Mouse (Mus musculus) thymus, postnatal 0 days (tissue): Measurements from ENCODE around the gene Nexmif. TPM values are rescaled to one million over a fixed set of nuclear protein-coding genes. Genes with fewer than 3 reads are reported as not detected.
"Not testable (repeated sequence)": the region's sequence is repeated elsewhere in the genome, so short reads cannot be mapped to it uniquely, and the experiment has no call there.

ENCODE experiments used
- DNase-seq: peaks from one replicate; pipeline ENCODE4 v3.0.0-alpha.2; 2015; ENCODE audit warnings: low spot score
- microRNA counts: library from miRNA; unstranded; fragments of <30 nt; microRNA quantifications from one replicate; lab custom pipeline; 2015
- microRNA-seq: library from miRNA; unstranded; fragments of <30 nt; microRNA quantifications from one replicate; pipeline ENCODE4, GENCODE M21; 2016; ENCODE audit warnings: borderline number of aligned reads
- polyA plus RNA-seq: library from polyadenylated mRNA; unstranded; fragments of >200 nt; fragmentation: Nextera tagmentation; extraction: Ambion mirVana; gene quantifications from 2 replicates; pipeline ENCODE4 v1.2.1, GENCODE M21; 2015

Nexmif gene
- 0.09 and 0.10 TPM in 2 replicates for polyA plus RNA-seq

DNA sequence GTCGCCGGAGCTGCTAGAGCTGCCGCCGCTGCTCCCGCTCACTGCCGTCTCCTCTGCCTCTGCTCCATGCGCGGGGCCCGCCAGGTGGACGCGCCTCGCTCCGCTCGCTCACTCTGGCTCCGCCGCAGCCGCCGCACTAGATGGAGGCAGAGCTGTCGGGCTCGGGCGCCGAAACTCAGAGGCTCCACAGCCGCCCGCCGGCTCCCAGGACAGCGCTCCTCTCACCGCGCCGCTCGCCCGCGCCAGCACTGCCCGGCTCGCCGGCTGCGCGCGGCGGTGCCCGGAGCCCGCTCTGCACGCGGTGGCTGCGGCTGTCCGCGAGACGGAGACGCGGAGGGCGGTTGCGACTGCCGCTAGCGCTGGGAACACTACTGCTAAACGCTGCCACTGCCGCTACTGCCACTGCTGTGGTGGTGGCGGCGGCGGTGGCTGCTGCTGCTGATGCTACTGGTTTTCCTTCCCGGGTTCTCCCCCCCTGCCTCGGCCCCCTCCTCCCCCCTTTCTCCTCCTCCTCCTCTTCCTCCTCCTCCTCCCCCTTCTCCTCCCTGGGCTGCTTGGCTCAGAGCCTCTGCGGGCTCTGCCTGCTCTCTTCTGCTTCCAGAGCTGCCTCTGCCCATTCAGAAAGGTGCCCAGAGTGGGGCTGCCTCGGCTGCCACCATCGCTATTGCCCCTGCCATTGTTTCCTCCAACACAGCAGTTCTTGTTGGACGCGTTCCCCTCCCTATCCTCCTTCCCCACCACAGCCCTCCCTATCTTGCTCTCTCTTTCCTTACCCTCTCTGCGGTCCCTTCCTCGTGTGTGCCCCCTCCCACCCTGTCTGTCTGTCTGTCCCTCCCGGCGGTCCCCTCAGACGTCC, at the start of gene Nexmif:
Nexmif (minus strand) TSS at position 450 of the 856 bp plus-strand sequence.
- DNase-seq, result peak; percentile 16

DNA sequence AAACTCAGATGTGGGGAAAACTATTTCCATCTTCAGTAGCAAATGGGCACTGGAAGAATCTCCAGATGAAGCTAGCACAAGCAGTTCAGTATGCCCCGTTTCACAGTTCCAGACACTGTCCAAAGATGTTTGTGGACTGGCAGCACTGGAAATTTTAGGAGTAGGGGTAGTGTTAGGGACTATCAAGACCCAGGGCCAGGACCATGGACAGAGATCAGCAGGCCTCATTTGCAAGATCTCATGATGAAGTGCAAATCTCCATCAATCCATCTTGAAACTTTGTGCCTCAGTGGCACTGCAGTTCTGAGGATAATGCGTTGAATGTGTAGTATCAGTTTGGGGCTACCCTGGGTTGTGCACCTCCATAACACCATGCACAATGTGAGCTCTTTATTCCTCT, 7.7 kb upstream of the Nexmif start:
- DNase-seq, result no peak

DNA sequence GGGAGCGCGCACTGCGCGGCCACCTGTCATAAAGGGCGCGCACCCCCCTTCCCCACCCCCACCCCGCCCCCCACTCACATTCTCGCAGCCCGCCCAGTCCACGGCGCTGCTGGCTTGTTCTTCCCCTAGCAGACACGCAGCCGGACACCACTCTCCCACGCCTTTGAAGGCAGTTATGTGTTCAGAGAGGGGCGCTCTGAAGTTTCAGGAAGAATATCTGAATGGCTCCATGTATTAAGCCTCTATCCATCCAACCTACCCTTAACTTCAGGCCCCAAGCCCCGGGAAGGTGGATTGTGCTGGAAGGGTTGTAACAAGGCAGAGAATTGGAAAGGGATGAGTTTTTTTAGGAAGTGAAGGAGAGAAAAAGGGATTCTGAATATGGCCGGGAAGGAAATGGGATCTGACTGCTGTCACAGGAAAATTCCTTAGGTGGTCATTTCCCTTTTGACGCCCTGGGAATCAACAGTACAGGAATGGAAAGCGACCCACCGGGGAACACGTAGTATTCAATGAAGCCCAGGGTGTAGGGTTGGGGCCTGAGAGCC, 681 bp upstream of the Nexmif start:
- DNase-seq, result no peak

DNA sequence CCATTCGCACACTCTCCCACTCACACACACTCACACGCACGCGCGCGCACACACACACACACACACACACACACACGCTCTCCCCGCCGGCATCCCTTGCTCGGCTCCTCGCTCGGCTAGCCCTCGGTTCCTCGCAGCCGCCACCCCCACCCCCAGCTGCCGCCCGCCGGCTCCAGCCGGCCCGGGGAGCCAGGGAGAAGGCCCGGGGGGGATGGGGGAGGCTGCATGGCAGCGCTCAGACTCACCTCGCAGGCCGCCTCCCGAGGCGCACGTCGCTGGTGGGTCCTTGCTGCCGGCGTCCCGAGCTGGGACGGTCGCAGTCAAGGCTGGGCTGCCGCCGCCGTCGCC, 623 bp downstream of the Nexmif start:
- peak; percentile 3 for DNase-seq

GRCm38 (mm10) chrX:104199611-104200387, 1.2 kb downstream of the Nexmif start:
- no peak for DNase-seq

DNA sequence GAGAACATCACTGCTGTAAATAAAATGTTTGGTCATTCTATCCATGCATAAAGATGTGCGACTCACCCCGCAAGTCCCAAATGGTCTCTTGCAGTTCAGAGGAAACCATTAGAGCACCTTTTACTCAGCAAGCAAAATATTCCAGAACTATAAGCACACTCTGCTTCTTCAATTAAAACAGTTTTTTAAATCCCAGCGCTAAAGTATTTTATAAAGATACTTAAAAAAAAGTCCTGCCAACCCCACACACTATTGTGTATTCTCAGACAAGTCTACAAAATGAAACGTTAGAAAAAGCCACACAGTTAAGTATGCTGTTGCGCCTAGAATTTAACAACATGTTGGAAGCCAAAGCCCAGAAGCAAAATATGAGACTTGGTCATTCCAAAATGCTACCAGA, 1.9 kb downstream of the Nexmif start:
- DNase-seq, result no peak

- no peak for DNase-seq
Observed at GRCm38 (mm10) chrX:104196561-104196960, 4.4 kb downstream of the Nexmif start.

GRCm38 (mm10) chrX:104179257-104179656, 21.7 kb downstream of the Nexmif start:
- peak; percentile 17 for DNase-seq

GRCm38 (mm10) chrX:104150072-104150471, 50.9 kb downstream of the Nexmif start:
- DNase-seq, result no peak

GRCm38 (mm10) chrX:104115266-104115665, 85.7 kb downstream of the Nexmif start:
- DNase-seq, result not testable (repeated sequence)

DNA sequence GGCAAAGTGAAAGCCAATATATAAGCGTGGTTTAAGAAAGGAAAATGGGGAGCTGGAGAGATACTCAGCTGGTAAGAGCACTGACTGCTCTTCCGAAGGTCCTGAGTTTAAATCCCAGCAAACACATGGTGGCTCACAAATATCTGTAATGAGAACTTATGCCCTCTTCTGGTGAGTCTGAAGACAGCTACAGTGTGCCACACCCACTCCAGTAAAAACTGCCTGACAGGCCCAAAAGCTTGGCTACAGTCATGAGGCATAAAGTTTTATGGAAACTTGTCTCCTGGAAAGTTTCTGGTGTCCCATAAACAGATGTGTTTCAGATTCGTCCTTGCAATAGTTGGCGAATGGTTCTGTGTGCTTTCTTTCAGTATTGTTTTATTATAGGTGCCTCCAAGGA, 86.4 kb downstream of the Nexmif start:
- DNase-seq, result no peak

- no peak for DNase-seq
Observed at GRCm38 (mm10) chrX:104054848-104055247, 146.1 kb downstream of the Nexmif start.

GRCm38 (mm10) chrX:104040276-104040675, 160.7 kb downstream of the Nexmif start:
- DNase-seq, result no peak

GRCm38 (mm10) chrX:104033843-104034242, 167.1 kb downstream of the Nexmif start:
- DNase-seq, result no peak

DNA sequence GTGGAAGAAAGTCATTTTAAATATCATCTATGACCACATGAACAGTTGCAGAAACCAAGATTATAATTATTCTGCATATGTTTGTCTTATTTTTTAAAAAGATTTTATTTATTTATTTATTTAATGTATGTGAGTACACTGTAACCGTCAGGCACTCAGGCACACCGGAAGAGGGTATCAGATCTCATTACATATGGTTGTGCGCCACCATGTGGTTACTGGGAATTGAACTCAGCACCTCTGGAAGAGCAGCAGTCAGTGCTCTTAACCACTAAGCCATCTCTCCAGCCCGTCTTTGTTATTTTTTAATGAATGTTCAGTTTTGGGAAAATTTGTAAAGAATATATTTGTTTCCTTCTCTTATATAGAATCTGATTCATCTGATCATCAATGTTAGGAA, 168.2 kb downstream of the Nexmif start:
- DNase-seq, result peak; percentile 41

MicroRNAs within 50 kb of the gene (microRNA counts, 519-probe panel; counts per million panel counts)
- microRNA mmu-miR-672 (lab: Ali Mortazavi, UCI), result 473 counts per million, percentile 71 among the panel's probes with 10 or more counts

Small RNAs within 50 kb of the gene (microRNA-seq; reads per million reads assigned to microRNA genes)
- gene Gm24993, result not detected
- 41.2 reads per million, percentile 36 among the genes with 10 or more reads in this experiment for gene Mir672

Other genes with a start within 250 kb of the Nexmif start
- 18.7 and 21.5 TPM in 2 replicates for gene Rlim, start 219.9 kb downstream of the Nexmif start, polyA plus RNA-seq
- gene Abcb7, start 212.7 kb upstream of the Nexmif start, polyA plus RNA-seq, result 9.7 and 10.1 TPM in 2 replicates